Comparison of ENCODE assay signal across 8 mouse cellular contexts in the genomic region with DNA sequence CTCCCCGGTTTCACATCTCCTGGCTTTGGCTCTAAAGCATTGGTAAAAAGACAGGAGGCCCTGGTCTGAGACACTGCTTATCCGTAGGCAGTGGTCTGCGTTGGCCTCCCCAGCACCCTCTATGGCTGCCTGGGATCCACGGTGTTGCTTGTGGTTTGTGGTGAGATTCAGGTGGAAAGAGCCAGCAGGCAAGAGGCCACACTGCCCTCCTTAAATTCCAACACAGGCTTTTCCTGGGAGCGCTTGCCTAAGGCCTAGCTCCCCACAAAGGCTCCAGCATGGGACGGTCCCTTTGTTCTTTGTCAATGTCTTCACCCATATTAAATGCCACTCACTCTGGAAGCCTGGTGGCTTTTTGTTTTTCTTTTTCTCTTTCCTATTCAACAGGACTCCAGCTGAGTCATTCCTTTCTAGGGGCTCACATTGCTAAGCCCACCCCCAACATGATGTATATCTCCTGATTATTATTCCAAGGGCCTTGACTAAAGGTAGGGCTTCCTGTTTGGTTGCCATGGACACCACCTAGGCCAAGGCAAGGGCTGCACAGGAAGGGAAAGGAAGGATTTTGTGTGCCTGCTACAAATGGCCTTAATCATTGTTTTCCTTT.
A peak's percentile ranks its signal among the peaks of the same experiment; 100 is the strongest.
DNase-seq lines count a peak whose midpoint lies in the region; ATAC-seq and TF ChIP-seq lines count a peak whose summit lies in the region.

No protein-coding gene starts in this region.

- peaks cover 17% of the 10 kb centered on the region for H3K4me1 ChIP-seq in intestine, embryonic 14.5 days (replicated peaks; ENCODE audit: control insufficient read depth, insufficient read depth, low read length)
- 0 out of 2 replicates have a peak, but pooled peaks cover 6% of the 10 kb centered on the region for H3K4me1 ChIP-seq in intestine, postnatal 0 days (replicated peaks; ENCODE audit: control insufficient read depth, insufficient read depth, low read length)
- H3K4me1 ChIP-seq in hindbrain, embryonic 13.5 days (replicated peaks) = peaks cover 70% of the 10 kb centered on the region
- H3K4me1 ChIP-seq in neural tube, embryonic 11.5 days (ENCODE audit: control insufficient read depth, insufficient read depth, low read length) = peaks cover 18% of the 10 kb centered on the region

- no peak overlapping the region for H3K9ac ChIP-seq in intestine, embryonic 14.5 days (ENCODE audit: low read length)
- H3K9ac ChIP-seq in intestine, postnatal 0 days (ENCODE audit: low read depth, low read length) = no peak overlapping the region
- no peak overlapping the region for H3K9ac ChIP-seq in hindbrain, embryonic 13.5 days
- H3K9ac ChIP-seq in neural tube, embryonic 11.5 days (ENCODE audit: low read length) = peak overlapping the region; percentile 9; the same call in 1 of the 2 replicates

- TF ChIP-seq CTCF in intestine, postnatal 0 days (IDR thresholded peaks at IDR 0.05; ENCODE audit: low read depth) = no peak

- H3K36me3 ChIP-seq in intestine, embryonic 14.5 days (ENCODE audit: control insufficient read depth, insufficient read depth, low read length) = no peaks in the 10 kb centered on the region
- H3K36me3 ChIP-seq in intestine, postnatal 0 days (ENCODE audit: control insufficient read depth, insufficient read depth) = no peaks in the 10 kb centered on the region
- no peaks in the 10 kb centered on the region for H3K36me3 ChIP-seq in hindbrain, embryonic 13.5 days
- H3K36me3 ChIP-seq in neural tube, embryonic 11.5 days (ENCODE audit: control insufficient read depth, insufficient read depth, low read length) = no peaks in the 10 kb centered on the region

- H3K27ac ChIP-seq in intestine, embryonic 14.5 days (ENCODE audit: low read depth) = peak overlapping the region; percentile 39; the same call in 1 of the 2 replicates
- no peak overlapping the region for H3K27ac ChIP-seq in intestine, postnatal 0 days (ENCODE audit: low read depth, low read length)
- H3K27ac ChIP-seq in hindbrain, embryonic 13.5 days = peak overlapping the region; percentile 91
- peak overlapping the region; percentile 83 for H3K27ac ChIP-seq in neural tube, embryonic 11.5 days (ENCODE audit: low read depth, low read length)

- ATAC-seq in intestine, embryonic 14.5 days (replicated peaks; ENCODE audit: low FRiP score, low TSS enrichment, low read depth) = no peak
- no peak for ATAC-seq in intestine, postnatal 0 days
- ATAC-seq in hindbrain, embryonic 13.5 days (ENCODE audit: low FRiP score) = peak; percentile 77
- ATAC-seq in neural tube, embryonic 11.5 days (ENCODE audit: insufficient read depth, low FRiP score, low TSS enrichment) = peak; percentile 87

- H3K4me3 ChIP-seq in intestine, embryonic 14.5 days (ENCODE audit: low read depth, low read length) = no peak overlapping the region
- no peak overlapping the region for H3K4me3 ChIP-seq in intestine, postnatal 0 days (ENCODE audit: low read depth, low read length)
- no peak overlapping the region for H3K4me3 ChIP-seq in hindbrain, embryonic 13.5 days
- no peak overlapping the region for H3K4me3 ChIP-seq in neural tube, embryonic 11.5 days (ENCODE audit: low read depth, low read length)

- 72% methylated on average over 6 of the region's 6 CpGs for WGBS in intestine, embryonic 14.5 days
- WGBS in intestine, postnatal 0 days = 72% methylated on average over 6 of the region's 6 CpGs
- WGBS in hindbrain, embryonic 13.5 days = 23% methylated on average over 6 of the region's 6 CpGs
- 51% methylated on average over 6 of the region's 6 CpGs for WGBS in neural tube, embryonic 11.5 days

- H3K27me3 ChIP-seq in intestine, embryonic 14.5 days (replicated peaks; ENCODE audit: control insufficient read depth, insufficient read depth, low read length) = no peaks in the 10 kb centered on the region
- no peaks in the 10 kb centered on the region for H3K27me3 ChIP-seq in intestine, postnatal 0 days (replicated peaks; ENCODE audit: control insufficient read depth, insufficient read depth, low read length)
- H3K27me3 ChIP-seq in hindbrain, embryonic 13.5 days = peaks cover 39% of the 10 kb centered on the region
- 0 out of 2 replicates have a peak, but pooled peaks cover 13% of the 10 kb centered on the region for H3K27me3 ChIP-seq in neural tube, embryonic 11.5 days (ENCODE audit: control insufficient read depth, insufficient read depth, low read length)

- no peak for DNase-seq in intestine, embryonic 14.5 days (ENCODE audit: low spot score)
- peak; percentile 77 for DNase-seq in embryo, embryonic 10 days (ENCODE audit: low spot score)
- peak; percentile 65 for DNase-seq in neural tube, embryonic 11.5 days (ENCODE audit: low spot score)
- no peak for DNase-seq in layer of hippocampus, postnatal 10 days (ENCODE audit: low spot score in 2 of 2)
- DNase-seq in layer of hippocampus, adult 9-10 months (ENCODE audit: low spot score) = no peak
- no peak for DNase-seq in kidney, postnatal 14 days

- no peaks in the 10 kb centered on the region for H3K9me3 ChIP-seq in intestine, embryonic 14.5 days (ENCODE audit: control insufficient read depth, low read length)
- no peaks in the 10 kb centered on the region for H3K9me3 ChIP-seq in intestine, postnatal 0 days (ENCODE audit: control insufficient read depth)
- H3K9me3 ChIP-seq in hindbrain, embryonic 13.5 days = no peaks in the 10 kb centered on the region
- no peaks in the 10 kb centered on the region for H3K9me3 ChIP-seq in neural tube, embryonic 11.5 days (ENCODE audit: control insufficient read depth, low read length)

- no peak overlapping the region for H3K4me2 ChIP-seq in intestine, embryonic 14.5 days (ENCODE audit: low read length)
- no peak overlapping the region for H3K4me2 ChIP-seq in intestine, postnatal 0 days (replicated peaks; ENCODE audit: low read depth)
- H3K4me2 ChIP-seq in hindbrain, embryonic 13.5 days = no peak overlapping the region
- H3K4me2 ChIP-seq in neural tube, embryonic 11.5 days (ENCODE audit: low read depth) = no peak overlapping the region

Comparison
In these comparisons a context has a peak if more than half of its experiments do, and no peak if none do; other contexts are left out.
1. ATAC-seq: peak in hindbrain, embryonic 13.5 days (single experiment) and neural tube, embryonic 11.5 days (single experiment); none in intestine, embryonic 14.5 days (single experiment) and intestine, postnatal 0 days (single experiment).
2. DNase-seq: peak in embryo, embryonic 10 days (single experiment) and neural tube, embryonic 11.5 days (single experiment); none in intestine, embryonic 14.5 days (single experiment), layer of hippocampus, postnatal 10 days (0 of 2), layer of hippocampus, adult 9-10 months (single experiment) and kidney, postnatal 14 days (single experiment).